Mouse (Mus musculus) MEL (cell line): ENCODE data around the gene Cd47. TPM values are rescaled to one million over a fixed set of nuclear protein-coding genes. Genes with fewer than 3 reads are reported as not detected.

Experiments
- DNase-seq: peaks from one replicate; pipeline ENCODE4 v3.0.0; 2011; ENCODE audit warnings: low read depth, low spot score
- H3K27ac ChIP-seq: 2 replicates; pipeline ENCODE4 v1.5.1; 2012; ENCODE audit warnings: low read depth, mild to moderate bottlenecking, control low read depth, low read length, moderate library complexity; ENCODE audit not compliant: control insufficient read depth
- H3K27me3 ChIP-seq, 2 experiments: fragments of 150-350 bp in 1 of 2; sonication (generic) in 1 of 2; 2 replicates each; pipeline ENCODE4 v1.6.1; 2012; ENCODE audit warnings: low read length in 2 of 2, mild to moderate bottlenecking in 2 of 2, improper control_type of control experiment in 1 of 2, moderate library complexity in 1 of 2; ENCODE audit not compliant: insufficient read depth in 2 of 2, control insufficient read depth in 1 of 2
- H3K36me3 ChIP-seq, 2 experiments: 2 replicates each; pipeline ENCODE4 v1.6.1; 2012 to 2014; ENCODE audit warnings: low read length in 2 of 2, improper control_type of control experiment in 1 of 2, inconsistent platforms in 1 of 2, mild to moderate bottlenecking in 1 of 2; ENCODE audit not compliant: insufficient read depth in 2 of 2, control insufficient read depth in 1 of 2
- H3K4me1 ChIP-seq, 2 experiments: fragments of 150-350 bp in 1 of 2; sonication (generic) in 1 of 2; 2 replicates each; pipeline ENCODE4 v1.6.1; 2012; ENCODE audit warnings: low read length in 2 of 2, improper control_type of control experiment in 1 of 2, mild to moderate bottlenecking in 1 of 2; ENCODE audit not compliant: insufficient read depth in 2 of 2, control insufficient read depth in 1 of 2
- H3K4me3 ChIP-seq, 2 experiments: fragments of 150-350 bp in 1 of 2; sonication (generic) in 1 of 2; 2 replicates each; pipeline ENCODE4 v1.5.1; 2012; ENCODE audit warnings: low read depth in 2 of 2, low read length in 2 of 2, mild to moderate bottlenecking in 2 of 2, moderate library complexity in 2 of 2, control low read depth in 1 of 2, improper control_type of control experiment in 1 of 2; ENCODE audit not compliant: control insufficient read depth in 1 of 2, insufficient read depth in 1 of 2
- H3K79me2 ChIP-seq: 2 replicates; pipeline ENCODE4 v1.6.1; 2012; ENCODE audit warnings: mild to moderate bottlenecking, low read length, moderate library complexity; ENCODE audit not compliant: control insufficient read depth, poor library complexity, insufficient read depth
- H3K9ac ChIP-seq: 2 replicates; pipeline ENCODE4 v1.6.1; 2012; ENCODE audit warnings: low read depth, mild to moderate bottlenecking, control low read depth, low read length, moderate library complexity; ENCODE audit not compliant: control insufficient read depth, poor library complexity, severe bottlenecking
- H3K9me3 ChIP-seq: fragments of 150-350 bp; sonication (generic); replicated peaks from 2 replicates; pipeline ENCODE4 v1.6.1; 2012; ENCODE audit warnings: mild to moderate bottlenecking, low read length, improper control_type of control experiment, moderate library complexity; ENCODE audit not compliant: insufficient read depth
- BHLHE40 ChIP-seq: IDR thresholded peaks from 2 replicates; pipeline ENCODE4 v1.6.1; 2012; ENCODE audit warnings: low read depth, mild to moderate bottlenecking, inconsistent platforms, low read length, improper control_type of control experiment, borderline replicate concordance
- CHD2 ChIP-seq: IDR thresholded peaks from 2 replicates; pipeline ENCODE4 v1.6.1; 2011; ENCODE audit warnings: low read length, improper control_type of control experiment
- CTCF ChIP-seq, 3 experiments: IDR thresholded peaks in 2 of 3; conservative IDR thresholded peaks in 1 of 3; 2 replicates each; pipeline ENCODE4 v1.5.1; 2011 to 2012; ENCODE audit warnings: low read length in 3 of 3, low read depth in 2 of 3, mild to moderate bottlenecking in 2 of 3, improper control_type of control experiment in 1 of 3, inconsistent platforms in 1 of 3, mixed read lengths in 1 of 3, moderate library complexity in 1 of 3; ENCODE audit not compliant: control insufficient read depth in 1 of 3, insufficient read depth in 1 of 3, poor library complexity in 1 of 3, severe bottlenecking in 1 of 3
- EP300 ChIP-seq, 2 experiments: IDR thresholded peaks; 2 replicates each; pipeline ENCODE4 v1.6.1; 2011; ENCODE audit warnings: improper control_type of control experiment in 2 of 2, low read length in 2 of 2, low read depth in 1 of 2, mild to moderate bottlenecking in 1 of 2
- ETS1 ChIP-seq: IDR thresholded peaks from 2 replicates; pipeline ENCODE4 v1.6.1; 2012; ENCODE audit warnings: low read depth, mild to moderate bottlenecking, inconsistent platforms, low read length, improper control_type of control experiment, moderate library complexity
- GABPA ChIP-seq: IDR thresholded peaks from 2 replicates; pipeline ENCODE4 v1.6.1; 2012; ENCODE audit warnings: low read depth, mild to moderate bottlenecking, inconsistent platforms, low read length, improper control_type of control experiment, moderate library complexity
- GATA1 ChIP-seq: IDR thresholded peaks from 2 replicates; pipeline ENCODE4 v1.6.1; 2011; ENCODE audit warnings: low read depth, low read length, improper control_type of control experiment
- JUND ChIP-seq: IDR thresholded peaks from 2 replicates; pipeline ENCODE4 v1.6.1; 2011; ENCODE audit warnings: low read depth, mild to moderate bottlenecking, improper control_type of control experiment, low read length
- KAT2A ChIP-seq: conservative IDR thresholded peaks from 2 replicates; pipeline ENCODE4 v1.6.1; 2012; ENCODE audit warnings: low read depth, low read length, improper control_type of control experiment, inconsistent platforms
- MAX ChIP-seq: IDR thresholded peaks from 2 replicates; pipeline ENCODE4 v1.6.1; 2011; ENCODE audit warnings: low read length, improper control_type of control experiment
- MEF2A ChIP-seq: IDR thresholded peaks from 2 replicates; pipeline ENCODE4 v1.6.1; 2014; ENCODE audit warnings: low read depth, mild to moderate bottlenecking, inconsistent platforms, low read length, improper control_type of control experiment; ENCODE audit not compliant: poor library complexity, insufficient replicate concordance, severe bottlenecking; ENCODE audit errors: extremely low read depth
- MXI1 ChIP-seq: IDR thresholded peaks from 2 replicates; pipeline ENCODE4 v1.6.1; 2011; ENCODE audit warnings: mild to moderate bottlenecking, low read depth, low read length, improper control_type of control experiment
- MYB ChIP-seq: IDR thresholded peaks from 2 replicates; pipeline ENCODE4 v1.6.1; 2011; ENCODE audit warnings: mild to moderate bottlenecking, low read depth, low read length, improper control_type of control experiment
- NELFE ChIP-seq: IDR thresholded peaks from 2 replicates; pipeline ENCODE4 v1.6.1; 2011; ENCODE audit warnings: low read depth, low read length, improper control_type of control experiment
- POLR2A ChIP-seq, 2 experiments: IDR thresholded peaks; 2 replicates each; pipeline ENCODE4 v1.6.1; 2011 to 2012; ENCODE audit warnings: low read length in 2 of 2, mild to moderate bottlenecking in 2 of 2, control low read depth in 1 of 2, improper control_type of control experiment in 1 of 2, low read depth in 1 of 2, moderate library complexity in 1 of 2; ENCODE audit not compliant: control insufficient read depth in 1 of 2, insufficient read depth in 1 of 2, poor library complexity in 1 of 2
- POLR2AphosphoS2 ChIP-seq: IDR thresholded peaks from 2 replicates; pipeline ENCODE4 v1.6.1; 2011; ENCODE audit warnings: low read length, improper control_type of control experiment
- RCOR1 ChIP-seq: IDR thresholded peaks from 2 replicates; pipeline ENCODE4 v1.6.1; 2012; ENCODE audit warnings: low read depth, mild to moderate bottlenecking, inconsistent platforms, low read length, improper control_type of control experiment
- SIN3A ChIP-seq: IDR thresholded peaks from 2 replicates; pipeline ENCODE4 v1.6.1; 2012; ENCODE audit warnings: low read length, improper control_type of control experiment, inconsistent platforms
- SMC3 ChIP-seq: IDR thresholded peaks from 2 replicates; pipeline ENCODE4 v1.6.1; 2011; ENCODE audit warnings: low read depth, low read length, improper control_type of control experiment
- TBP ChIP-seq: IDR thresholded peaks from 2 replicates; pipeline ENCODE4 v1.8.0; 2011; ENCODE audit warnings: low read depth, low read length, improper control_type of control experiment
- TCF12 ChIP-seq: IDR thresholded peaks from 2 replicates; pipeline ENCODE4 v1.6.1; 2014; ENCODE audit warnings: low read depth, mild to moderate bottlenecking, inconsistent platforms, low read length, improper control_type of control experiment, moderate library complexity
- ZC3H11A ChIP-seq: IDR thresholded peaks from 2 replicates; pipeline ENCODE4 v1.6.1; 2012; ENCODE audit warnings: low read depth, mild to moderate bottlenecking, inconsistent platforms, low read length, improper control_type of control experiment
- polyA plus RNA-seq, 2 experiments: library from polyadenylated mRNA; stranded (reverse) in 1 of 2; unstranded in 1 of 2; fragments of >175 nt in 1 of 2; fragments of >200 nt in 1 of 2; gene quantifications; 2 replicates each; pipeline versions ENCODE4 v1.2.1 to v1.2.4; 2012; ENCODE audit warnings: low replicate concordance in 2 of 2, low read depth in 1 of 2; ENCODE audit not compliant: insufficient read length in 2 of 2, insufficient read depth in 1 of 2, missing spikeins in 1 of 2
- total RNA-seq: library from RNA; depleted of rRNA; stranded (reverse); fragments of 300-350 nt; gene quantifications from 2 replicates; pipeline ENCODE4 v1.2.3, GENCODE M21; 2012

Cd47 gene
- total and polyA plus RNA-seq, 3 experiments: 45.9 to 57.5 (median 51.7) TPM

GRCm38 (mm10) chr16:49906940-49907339, 106.6 kb downstream of the Cd47 start:
- Histone ChIP-seq H3K9me3 (no peaks in the 10 kb centered on the region), H3K9ac (no peak overlapping the region), H3K79me2 (no peaks in the 10 kb centered on the region), H3K36me3 (peaks cover 7 to 48% of the 10 kb centered on the region in 2 experiments; a peak in 3 of 4 replicates), H3K4me3 (peak overlapping the region in 1 of 2 experiments; percentile 12; a peak in 1 of 4 replicates), H3K27ac (peak overlapping the region; percentile 46), H3K27me3 (no peaks in the 10 kb centered on the region), H3K4me1 (peaks cover 26 to 29% of the 10 kb centered on the region in 2 experiments)
- TF ChIP-seq CTCF (IDR thresholded peaks at IDR 0.05 in 2 of 3, conservative IDR thresholded peaks at IDR 0.05 in 1 of 3; ENCODE audit: control insufficient read depth in 1 of 3, insufficient read depth in 1 of 3, low read depth in 2 of 3, low read length in 3 of 3, poor library complexity in 1 of 3, severe bottlenecking in 1 of 3) (no peak), JUND (no peak), EP300 (IDR thresholded peaks at IDR 0.05; ENCODE audit: low read depth in 1 of 2, low read length in 2 of 2) (0 out of 4 replicates have a peak, but pooled peaks of 1 of the 2 experiments have one; percentile 4), TCF12 (no peak)
- DNase-seq: no peak

DNA sequence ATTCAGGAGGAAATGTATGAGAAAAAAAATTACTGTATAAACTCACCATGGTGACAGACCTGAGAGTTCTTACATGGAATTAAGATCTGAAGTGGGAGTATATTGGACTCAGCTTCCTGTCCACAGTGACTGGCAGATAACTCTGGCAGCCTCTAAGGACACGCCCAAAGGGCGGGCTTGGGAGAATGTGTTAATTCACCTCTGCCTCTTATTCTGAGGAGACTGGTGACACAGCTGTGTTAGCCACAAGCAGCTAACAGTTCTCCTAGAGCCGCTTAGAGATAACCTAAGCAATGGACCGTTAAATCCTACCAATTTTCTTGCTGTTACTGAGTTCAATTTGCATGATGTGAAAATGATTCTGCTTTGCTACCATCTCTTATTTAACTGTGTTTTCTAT, 107.0 kb downstream of the Cd47 start:
- Histone ChIP-seq H3K36me3 (peaks cover 9 to 46% of the 10 kb centered on the region in 2 experiments), H3K9me3 (no peaks in the 10 kb centered on the region), H3K4me3 (peak overlapping the region in 1 of 2 experiments; percentile 12; a peak in 1 of 4 replicates), H3K9ac (no peak overlapping the region), H3K4me1 (peaks cover 26 to 29% of the 10 kb centered on the region in 2 experiments), H3K79me2 (no peaks in the 10 kb centered on the region), H3K27me3 (no peaks in the 10 kb centered on the region), H3K27ac (no peak overlapping the region; the same call in 1 of the 2 replicates)
- DNase-seq: peak; percentile 96
- peak; percentile 68 for TF ChIP-seq TCF12
- peak in 1 of 2 experiments; percentile 71; a peak in 2 of 4 replicates for TF ChIP-seq POLR2A (IDR thresholded peaks at IDR 0.05; ENCODE audit: control insufficient read depth in 1 of 2, insufficient read depth in 1 of 2, low read depth in 1 of 2, low read length in 2 of 2, poor library complexity in 1 of 2)
- peak; percentile 28 to 82 for TF ChIP-seq EP300 (IDR thresholded peaks at IDR 0.05; ENCODE audit: low read depth in 1 of 2, low read length in 2 of 2)
- TF ChIP-seq CHD2: no peak
- peak; percentile 93 for TF ChIP-seq ETS1
- peak; percentile 41; the same call in 1 of the 2 replicates for TF ChIP-seq RCOR1
- TF ChIP-seq MAX: no peak; the same call in 1 of the 2 replicates
- TF ChIP-seq TBP: peak; percentile 88
- no peak for TF ChIP-seq ZC3H11A
- TF ChIP-seq MEF2A: no peak
- TF ChIP-seq GATA1: peak; percentile 73
- no peak for TF ChIP-seq KAT2A
- TF ChIP-seq MYB: peak; percentile 68; the same call in 1 of the 2 replicates
- no peak for TF ChIP-seq POLR2AphosphoS2
- TF ChIP-seq SIN3A: peak; percentile 69
- peak; percentile 22 for TF ChIP-seq SMC3
- TF ChIP-seq BHLHE40: no peak
- no peak for TF ChIP-seq MXI1
- no peak for TF ChIP-seq NELFE
- no peak for TF ChIP-seq GABPA
- TF ChIP-seq, all 39 proteins: peak for 10
